Mouse (Mus musculus) C2C12 (cell line): ENCODE results near the gene Gm15155. TPM values are rescaled to one million over a fixed set of nuclear protein-coding genes. Genes with fewer than 3 reads are reported as not detected.

Source experiments
- H3K27me3 ChIP-seq: one replicate; pipeline ENCODE4 v1.6.1; 2011; ENCODE audit not compliant: control insufficient read depth, insufficient read depth, insufficient read length
- H3K36me3 ChIP-seq: one replicate; pipeline ENCODE4 v1.6.1; 2011; ENCODE audit not compliant: control insufficient read depth, insufficient read depth
- H3K4me3 ChIP-seq: one replicate; pipeline ENCODE4 v1.5.1; 2011; ENCODE audit warnings: mild to moderate bottlenecking, control low read depth; ENCODE audit not compliant: poor library complexity, insufficient read depth, severe bottlenecking
- H3K79me2 ChIP-seq: one replicate; pipeline ENCODE4 v1.6.1; 2011; ENCODE audit not compliant: control insufficient read depth, insufficient read depth
- H3K79me3 ChIP-seq: one replicate; pipeline ENCODE4 v1.6.1; 2011; ENCODE audit warnings: low read depth, control low read depth
- H3ac ChIP-seq: one replicate; pipeline ENCODE3; 2011; ENCODE audit warnings: low read depth; ENCODE audit not compliant: control insufficient read depth, insufficient read length
- CEBPB ChIP-seq: IDR thresholded peaks from one replicate; pipeline ENCODE4 v1.6.1; 2011; ENCODE audit warnings: low read depth, mild to moderate bottlenecking, control low read depth, moderate library complexity
- CTCF ChIP-seq: IDR thresholded peaks from one replicate; pipeline ENCODE4 v1.5.1; 2011; ENCODE audit not compliant: control insufficient read depth, insufficient read depth, insufficient read length
- FOSL1 ChIP-seq: IDR thresholded peaks from one replicate; pipeline ENCODE4 v1.8.0; 2011; ENCODE audit warnings: mild to moderate bottlenecking, low read length; ENCODE audit not compliant: poor library complexity, insufficient read depth, severe bottlenecking
- MAX ChIP-seq: IDR thresholded peaks from one replicate; pipeline ENCODE4 v1.6.1; 2011; ENCODE audit warnings: mild to moderate bottlenecking, control low read depth
- MYOD1 ChIP-seq: IDR thresholded peaks from one replicate; pipeline ENCODE4 v1.6.1; 2011; ENCODE audit warnings: low read depth; ENCODE audit not compliant: control insufficient read depth, insufficient read length
- MYOG ChIP-seq: IDR thresholded peaks from one replicate; pipeline ENCODE4 v1.6.1; 2011; ENCODE audit not compliant: control insufficient read depth, insufficient read length; ENCODE audit errors: extremely low read depth
- USF1 ChIP-seq: IDR thresholded peaks from one replicate; pipeline ENCODE4 v1.6.1; 2011; ENCODE audit warnings: low read depth, mild to moderate bottlenecking, control low read depth, moderate library complexity
- polyA plus RNA-seq: library from polyadenylated mRNA; unstranded; fragments of >200 nt; fragmentation: generic; extraction: Trizol; gene quantifications from one replicate; pipeline ENCODE4 v1.2.1, GENCODE M21; 2012; ENCODE audit warnings: missing spikeins

The Gm15155 gene
- polyA plus RNA-seq, 1 experiment, result not detected

DNA sequence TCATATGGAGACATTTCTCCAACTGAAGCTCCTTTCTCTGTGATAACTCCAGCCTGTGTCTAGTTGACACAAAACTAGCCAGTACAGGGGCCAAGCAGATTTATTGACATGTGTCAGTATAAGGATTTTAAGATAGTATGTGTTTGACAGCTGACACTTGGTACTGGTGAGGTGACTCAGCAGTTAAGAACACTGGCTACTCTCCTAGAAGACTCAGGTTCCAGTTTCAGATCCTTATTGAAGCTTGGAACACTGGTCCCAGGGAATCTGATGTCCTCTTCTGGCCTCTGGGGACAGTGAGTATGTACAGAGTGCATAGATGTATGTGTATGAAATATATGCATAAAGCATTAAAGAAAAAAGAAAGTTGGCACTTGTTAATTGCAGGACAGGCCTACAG lies 28.2 kb upstream of the Gm15155 start:
- no peak for TF ChIP-seq CEBPB
- no peak for TF ChIP-seq FOSL1
- no peak for TF ChIP-seq MYOG
- no peak for TF ChIP-seq MAX
- no peak for TF ChIP-seq CTCF
- no peak for TF ChIP-seq USF1
- TF ChIP-seq MYOD1, result no peak
- H3K4me3 ChIP-seq, result no peak overlapping the region
- no peaks in the 10 kb centered on the region for H3K36me3 ChIP-seq
- no peaks in the 10 kb centered on the region for H3K79me3 ChIP-seq
- no peaks in the 10 kb centered on the region for H3K79me2 ChIP-seq
- H3ac ChIP-seq, result no peak overlapping the region
- no peaks in the 10 kb centered on the region for H3K27me3 ChIP-seq

- Histone ChIP-seq H3K27me3 (no peaks in the 10 kb centered on the region), H3K79me2 (no peaks in the 10 kb centered on the region), H3K36me3 (no peaks in the 10 kb centered on the region), H3K79me3 (no peaks in the 10 kb centered on the region), H3K4me3 (no peak overlapping the region), H3ac (no peak overlapping the region)
- TF ChIP-seq MYOG, result no peak
- no peak for TF ChIP-seq FOSL1
- no peak for TF ChIP-seq CTCF
- TF ChIP-seq MYOD1, result no peak
- no peak for TF ChIP-seq USF1
- no peak for TF ChIP-seq MAX
- no peak for TF ChIP-seq CEBPB
These were observed 23.3 kb upstream of the Gm15155 start for GRCm38 (mm10) chrX:155601196-155601595.

GRCm38 (mm10) chrX:155622527-155622926 lies 2.0 kb upstream of the Gm15155 start:
- Histone ChIP-seq H3K27me3 (no peaks in the 10 kb centered on the region), H3K4me3 (no peak overlapping the region), H3ac (peak overlapping the region; percentile 3), H3K79me3 (no peaks in the 10 kb centered on the region), H3K36me3 (no peaks in the 10 kb centered on the region), H3K79me2 (no peaks in the 10 kb centered on the region)
- no peak for TF ChIP-seq FOSL1
- TF ChIP-seq MYOD1, result no peak
- no peak for TF ChIP-seq CEBPB
- no peak for TF ChIP-seq CTCF
- no peak for TF ChIP-seq USF1
- TF ChIP-seq MAX, result no peak
- TF ChIP-seq MYOG, result no peak

DNA sequence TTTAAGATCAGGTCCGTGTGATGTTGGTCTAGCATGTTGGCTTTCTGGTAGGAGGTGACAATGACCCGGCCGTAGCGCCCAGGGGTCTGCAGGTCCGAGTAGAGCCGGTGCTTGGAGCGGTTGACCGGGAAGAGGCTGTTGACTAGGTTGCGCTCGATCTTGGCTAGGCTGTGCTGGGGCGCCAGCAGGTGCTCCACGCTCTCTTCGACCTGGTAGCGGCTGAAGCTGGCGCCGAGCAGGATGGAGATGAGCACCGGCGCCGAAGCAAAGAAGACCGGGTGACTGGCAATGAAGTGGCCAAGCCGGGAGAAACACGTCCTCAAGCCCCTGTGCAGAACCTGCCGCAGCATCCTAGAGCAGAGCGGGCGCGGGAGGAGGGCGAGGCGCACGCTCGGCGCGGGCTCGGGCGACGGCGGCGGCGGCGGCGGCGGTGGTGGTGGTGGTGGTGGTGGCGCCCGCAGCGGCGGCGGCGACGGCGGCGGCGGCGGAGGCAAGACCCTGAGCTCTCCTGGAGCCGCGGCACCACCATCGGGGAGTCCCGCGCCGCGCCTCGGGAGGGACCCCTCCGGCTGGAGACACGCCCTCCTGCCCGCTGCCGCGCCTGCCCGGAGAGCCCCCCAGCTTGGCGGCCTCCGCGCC lies 1.5 kb upstream of the Gm15155 start:
- no peaks in the 10 kb centered on the region for H3K27me3 ChIP-seq
- H3K79me2 ChIP-seq, result no peaks in the 10 kb centered on the region
- peak overlapping the region; percentile 3 for H3ac ChIP-seq
- H3K4me3 ChIP-seq, result no peak overlapping the region
- no peaks in the 10 kb centered on the region for H3K36me3 ChIP-seq
- no peaks in the 10 kb centered on the region for H3K79me3 ChIP-seq
- no peak for TF ChIP-seq USF1
- no peak for TF ChIP-seq CEBPB
- TF ChIP-seq MYOG, result no peak
- TF ChIP-seq FOSL1, result no peak
- TF ChIP-seq MYOD1, result no peak
- no peak for TF ChIP-seq MAX
- no peak for TF ChIP-seq CTCF

- Histone ChIP-seq H3K4me3 (no peak within 1 kb of the TSS), H3K79me2 (no peaks in the 10 kb centered on the region), H3K27me3 (no peaks in the 10 kb centered on the region), H3K79me3 (no peaks in the 10 kb centered on the region), H3K36me3 (no peaks in the 10 kb centered on the region), H3ac (peak within 1 kb of the TSS; percentile 3)
- TF ChIP-seq CTCF (no peak), FOSL1 (no peak), MAX (no peak), USF1 (no peak), MYOG (no peak), MYOD1 (no peak), CEBPB (no peak)
These were observed 750 bp upstream of the Gm15155 start, which contains the start of gene Ptchd1 for GRCm38 (mm10) chrX:155623701-155624281. Gene Ptchd1, minus strand, starts transcription at chrX:155623814.
